Mouse (Mus musculus): ENCODE measurements around the gene Tekt4.

DNA sequence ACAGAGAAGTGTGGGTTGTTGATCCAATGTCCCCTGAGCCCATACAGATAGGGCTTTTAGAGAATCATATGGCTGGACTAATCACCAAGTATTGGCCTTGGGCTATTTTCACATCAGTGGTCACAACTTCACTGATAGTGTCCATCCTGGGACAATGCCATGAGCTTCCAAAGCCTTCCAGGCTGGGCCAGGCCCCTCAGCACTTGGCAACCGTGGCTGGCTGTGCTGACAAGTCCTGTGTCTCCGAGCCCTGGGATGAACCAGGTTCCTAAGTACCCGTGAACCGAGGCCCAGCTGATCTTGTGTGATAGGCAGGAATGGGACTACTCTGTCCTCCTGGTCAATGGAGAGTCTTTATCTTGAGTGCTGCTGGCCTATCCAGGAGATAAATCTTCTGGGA, 9.7 kb downstream of the Tekt4 start:
- TF ChIP-seq CTCF (IDR thresholded peaks at IDR 0.05; ENCODE audit: low read depth, low read length), result no peak
- no peak for TF ChIP-seq POLR2A (IDR thresholded peaks at IDR 0.05; ENCODE audit: extremely low read depth, insufficient read depth, low read length)

Measured in liver, adult 2 months (tissue).